Mouse (Mus musculus): ENCODE results near the gene Tnfrsf1b.

DNA sequence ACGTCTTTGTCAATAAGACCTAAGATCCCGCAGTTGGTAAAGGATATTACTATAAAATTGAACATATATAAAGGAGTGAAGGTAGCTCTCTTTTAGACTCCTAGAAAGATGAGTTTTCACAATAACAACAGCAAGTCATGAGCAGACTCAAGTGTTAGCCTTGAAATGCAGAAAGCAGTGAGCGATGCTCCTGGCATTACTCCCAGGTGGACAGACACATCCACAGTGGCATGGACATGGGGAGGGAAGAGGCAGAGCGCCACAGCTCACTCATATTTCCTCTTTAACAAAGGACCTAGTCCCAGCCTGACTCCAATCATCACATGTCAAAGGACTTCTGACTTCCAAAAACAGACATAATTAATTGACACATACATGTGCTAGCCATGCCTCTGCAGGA lies 82.6 kb downstream of the Tnfrsf1b start:
- TF ChIP-seq CTCF (IDR thresholded peaks at IDR 0.05; ENCODE audit: low read depth, low read length), result no peak
- no peak for TF ChIP-seq POLR2A (IDR thresholded peaks at IDR 0.05; ENCODE audit: borderline replicate concordance, low read depth, low read length)

All from bone marrow macrophage, adult 2 months (primary cell).